Mouse (Mus musculus) left cerebral cortex, postnatal 10 days (tissue): ENCODE measurements around the gene St3gal3. TPM values are rescaled to one million over a fixed set of nuclear protein-coding genes. Genes with fewer than 3 reads are reported as not detected.

Source experiments
- DNase-seq, 2 experiments: peaks; one replicate each; pipeline ENCODE4 v3.0.0; 2021 to 2022; ENCODE audit warnings: low spot score in 2 of 2, mixed read lengths in 1 of 2; ENCODE audit errors: extremely low spot score in 1 of 2
- intact Hi-C: fragments of 180-260 bp; cut with DNase I; formaldehyde crosslinking; loops from one replicate; pipeline ENCODE4 v1.15.1; 2025
- total RNA-seq, 2 experiments: library from RNA; stranded (reverse); gene quantifications; 2 replicates each; pipeline ENCODE4 v1.2.3; 2021

The St3gal3 gene
- total RNA-seq, 2 experiments from 2014 or later: 36.8 to 40.2 TPM

DNA sequence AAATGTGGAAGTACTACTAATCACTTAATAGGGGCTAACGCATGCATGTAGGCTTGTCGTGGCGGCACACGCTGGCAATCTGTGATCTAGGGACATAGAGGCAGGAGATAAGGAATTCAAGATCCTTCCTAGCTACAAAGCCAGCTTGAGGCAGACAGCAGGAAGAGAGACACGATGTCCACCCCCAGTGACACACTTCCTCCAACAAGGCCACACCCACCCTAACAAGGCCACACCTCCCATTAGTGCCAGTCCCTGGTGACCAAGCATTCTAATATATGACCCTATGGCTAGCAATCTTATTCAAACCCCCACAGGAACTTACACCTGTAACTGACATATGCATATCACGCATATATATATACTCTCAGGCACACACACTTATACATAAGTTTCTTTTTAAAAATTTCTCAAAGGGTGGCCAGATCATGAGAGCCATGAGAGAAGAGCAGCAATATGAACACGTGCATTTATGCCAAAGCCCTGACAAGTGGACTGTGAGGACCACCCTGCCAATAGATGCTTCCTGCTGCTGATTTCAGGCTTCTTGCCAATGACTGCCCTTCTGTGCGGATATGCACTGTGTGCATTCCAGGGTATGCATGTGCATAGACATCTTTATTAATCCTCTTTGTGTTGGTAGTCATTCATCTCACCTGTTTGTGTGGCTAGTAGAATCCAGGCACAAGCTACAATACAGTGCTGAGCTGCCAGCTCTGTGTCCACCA, 34.9 kb downstream of the St3gal3 start:
- DNase-seq: no peak
- intact Hi-C loops: no loop called here

DNA sequence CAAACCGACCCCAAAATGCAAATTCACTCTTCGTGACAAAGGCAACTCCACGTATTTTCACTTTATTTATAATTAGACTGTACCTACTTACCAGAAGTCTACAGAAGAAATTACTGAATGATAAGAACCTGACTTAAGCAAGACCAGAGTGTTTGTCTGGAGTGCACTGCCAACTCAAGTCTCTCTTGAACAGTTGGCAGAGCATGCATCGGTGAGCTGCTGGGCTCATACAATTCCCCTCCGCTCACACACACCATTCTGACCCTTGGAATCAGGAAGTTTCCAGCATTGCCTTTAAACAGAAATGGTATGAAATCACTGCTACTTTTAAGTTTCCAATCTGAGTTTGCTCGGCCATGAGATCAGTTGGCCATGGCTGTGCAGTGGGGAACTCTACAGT, 36.1 kb downstream of the St3gal3 start:
- intact Hi-C loops: no loop called here
- DNase-seq: no peak

DNA sequence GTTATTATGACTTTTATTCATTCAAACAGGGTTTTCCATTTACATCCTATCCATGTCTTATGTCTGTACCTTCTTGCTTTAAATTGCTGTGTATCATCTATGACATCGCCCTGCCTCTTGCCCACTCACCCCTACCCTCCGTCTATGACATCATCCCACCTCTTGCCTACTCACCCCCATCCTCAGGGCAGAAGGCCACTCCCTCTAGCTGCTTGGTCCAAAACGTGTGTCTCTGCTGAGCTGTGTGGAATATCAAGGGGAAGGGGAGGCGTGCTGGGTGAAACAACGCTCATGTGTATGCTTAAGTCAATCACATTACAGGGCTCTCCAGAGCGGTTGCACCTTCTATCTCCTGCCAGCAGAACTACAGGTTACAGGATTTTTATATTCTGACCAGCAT, 38.6 kb downstream of the St3gal3 start:
- intact Hi-C loops: no loop called here
- DNase-seq: no peak

DNA sequence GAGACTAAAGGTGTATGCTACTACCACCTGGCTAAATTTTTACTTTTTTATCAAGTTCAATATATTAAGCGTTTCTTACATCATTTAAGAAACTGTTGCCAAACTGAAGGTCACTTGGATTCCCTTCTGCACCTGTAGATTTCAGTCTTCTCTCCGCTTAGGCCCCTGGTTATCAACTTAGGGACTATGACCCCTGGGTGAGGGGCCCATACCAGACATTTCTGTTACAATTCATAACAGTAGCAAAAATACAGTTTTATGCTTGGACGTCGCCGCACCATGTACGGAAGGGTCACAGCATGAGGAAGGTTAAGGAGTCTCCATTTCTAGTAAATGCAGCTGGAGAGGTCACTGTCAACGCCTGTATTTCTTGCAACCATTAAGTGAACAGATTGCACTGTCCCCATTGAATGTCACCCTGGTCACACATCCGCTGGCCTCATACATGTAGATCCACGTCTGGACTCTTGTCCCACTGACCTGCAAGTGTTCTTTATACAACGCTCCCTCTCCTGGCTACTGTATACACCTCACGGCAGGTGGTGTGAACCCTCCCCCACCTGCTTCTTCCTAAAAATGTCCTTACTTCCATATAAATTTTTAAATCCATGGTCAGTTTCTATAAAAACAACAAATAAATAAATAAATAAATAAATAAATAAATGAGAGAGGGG, 41.8 kb downstream of the St3gal3 start:
- intact Hi-C loops: no loop called here
- DNase-seq: no peak

DNA sequence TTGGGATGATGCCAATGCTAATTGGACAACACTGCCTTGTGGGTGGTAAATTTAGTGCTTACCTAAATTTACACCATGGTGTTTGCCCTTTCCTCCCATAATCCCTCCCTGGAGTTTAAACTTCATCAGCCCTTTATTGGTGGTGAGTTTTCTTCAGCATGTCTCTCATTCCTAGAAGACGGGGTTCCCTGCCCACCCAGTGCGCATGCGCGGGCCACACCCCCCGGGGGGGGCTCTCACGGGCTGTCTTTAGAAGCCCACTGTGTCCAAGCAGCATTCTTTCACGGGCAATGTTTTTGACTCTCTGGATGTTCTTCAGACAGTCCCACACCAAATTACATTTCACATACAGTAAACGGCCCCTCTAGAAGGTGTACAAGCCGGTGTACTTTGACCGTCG, 44.3 kb downstream of the St3gal3 start:
- intact Hi-C loops: no loop called here
- DNase-seq: no peak

DNA sequence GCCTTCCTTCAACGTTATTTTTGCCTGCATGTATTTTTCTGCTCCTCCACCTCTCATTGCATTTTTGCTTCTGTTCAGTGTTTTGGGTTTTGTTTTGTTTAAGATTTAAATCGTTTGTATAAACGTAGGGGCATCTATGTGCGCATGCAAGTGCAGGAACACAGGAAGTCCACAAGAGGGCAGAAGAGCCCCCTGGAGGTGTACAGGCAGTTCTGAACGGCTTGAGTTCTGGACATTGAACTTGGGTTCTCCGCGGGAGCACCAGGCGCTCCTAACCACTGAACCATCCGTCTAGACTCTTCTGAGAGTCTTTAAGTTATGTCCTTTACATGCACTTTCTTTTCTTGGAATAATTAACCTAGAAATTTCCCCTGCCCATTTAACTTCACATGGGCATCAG, 44.8 kb downstream of the St3gal3 start:
- peak in 1 of 2 experiments; percentile 47 for DNase-seq
- intact Hi-C loops: loop anchor here (5.0 to 10.0 kb wide), 2 partner anchors 202 to 385 kb away; partner anchors contain the start of gene Ptprf

DNA sequence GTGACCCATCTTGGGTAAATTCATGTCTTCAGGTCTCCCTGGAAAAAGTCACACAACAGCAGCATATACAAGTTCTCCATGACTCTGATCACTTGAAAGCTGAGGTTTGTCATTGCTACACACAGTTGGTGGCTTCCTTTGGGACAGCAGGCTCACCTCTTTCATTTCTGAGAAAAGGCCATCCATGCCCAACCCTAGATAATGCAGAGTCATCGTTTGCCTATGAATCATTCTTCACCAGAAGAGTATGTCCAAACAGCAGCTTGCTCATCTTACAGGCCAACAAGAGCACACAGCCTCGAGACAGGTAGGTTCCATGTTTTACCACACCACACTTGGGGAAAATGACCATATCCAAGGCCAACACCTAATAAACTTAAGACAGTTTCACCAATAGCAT, 45.9 kb downstream of the St3gal3 start:
- intact Hi-C loops: loop anchor here (5.0 to 10.0 kb wide), 2 partner anchors 204 to 384 kb away; partner anchors contain the start of gene Ptprf
- no peak for DNase-seq

DNA sequence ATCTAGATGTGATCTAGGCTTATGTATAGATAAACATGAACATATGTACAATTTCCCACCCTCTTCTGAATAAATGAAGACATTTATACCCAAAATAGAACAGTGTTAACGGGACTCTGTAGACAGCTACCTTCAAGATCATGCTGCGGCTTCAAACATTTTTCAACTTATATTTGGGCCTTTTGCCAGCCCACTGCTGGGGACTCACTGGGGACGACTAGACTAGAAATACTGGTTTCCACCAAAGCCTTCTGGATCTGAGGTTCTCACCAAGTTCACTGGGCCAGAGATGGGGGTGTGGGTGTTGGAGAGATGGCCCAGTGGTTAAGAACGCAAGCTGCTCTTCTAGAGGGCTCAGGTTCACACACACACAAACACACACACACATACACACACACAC, 49.7 kb downstream of the St3gal3 start:
- no peak for DNase-seq
- intact Hi-C loops: loop anchor here (5.0 to 10.0 kb wide), 2 partner anchors 207 to 380 kb away; partner anchors contain the start of gene Ptprf

DNA sequence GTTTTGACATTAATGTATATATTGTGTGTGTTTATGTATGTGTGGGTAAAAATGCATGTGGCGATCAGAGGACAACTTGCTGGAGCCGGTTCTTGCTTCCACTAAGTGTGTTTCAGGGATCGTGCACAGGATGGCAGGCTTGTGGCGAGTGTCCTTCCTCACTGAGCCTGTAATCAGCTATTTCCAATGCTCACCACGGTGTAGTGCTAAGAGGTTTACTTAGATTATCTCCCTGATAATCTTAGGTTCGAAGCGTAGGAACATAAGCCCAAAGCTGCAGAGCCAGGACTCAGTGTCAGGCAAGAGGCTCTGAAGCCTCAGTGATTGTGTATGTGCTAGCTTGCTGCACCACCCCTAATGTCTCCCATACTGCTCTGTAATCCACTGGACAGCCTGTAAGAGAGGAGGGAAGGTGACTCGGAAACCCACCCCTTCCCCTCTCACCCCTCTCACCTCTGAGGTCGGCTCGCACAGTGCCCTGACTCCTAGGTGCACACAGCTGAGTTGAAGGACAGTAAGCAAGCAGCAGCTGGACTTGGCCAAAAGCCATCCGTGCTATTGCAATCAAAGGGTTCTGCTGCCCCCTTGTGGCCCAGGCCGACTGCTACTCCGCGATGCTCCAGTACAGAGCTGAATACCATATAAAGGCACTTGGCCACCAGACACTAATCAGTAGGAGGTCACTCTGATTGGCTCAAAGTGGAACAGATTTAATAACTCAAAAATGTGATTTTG, 51.3 kb downstream of the St3gal3 start:
- intact Hi-C loops: loop anchor here (1.0 to 10.0 kb wide), 5 partner anchors 155 to 379 kb away; partner anchors contain the start of genes B4galt2 and Slc6a9
- peak; percentile 91 to 93 for DNase-seq

DNA sequence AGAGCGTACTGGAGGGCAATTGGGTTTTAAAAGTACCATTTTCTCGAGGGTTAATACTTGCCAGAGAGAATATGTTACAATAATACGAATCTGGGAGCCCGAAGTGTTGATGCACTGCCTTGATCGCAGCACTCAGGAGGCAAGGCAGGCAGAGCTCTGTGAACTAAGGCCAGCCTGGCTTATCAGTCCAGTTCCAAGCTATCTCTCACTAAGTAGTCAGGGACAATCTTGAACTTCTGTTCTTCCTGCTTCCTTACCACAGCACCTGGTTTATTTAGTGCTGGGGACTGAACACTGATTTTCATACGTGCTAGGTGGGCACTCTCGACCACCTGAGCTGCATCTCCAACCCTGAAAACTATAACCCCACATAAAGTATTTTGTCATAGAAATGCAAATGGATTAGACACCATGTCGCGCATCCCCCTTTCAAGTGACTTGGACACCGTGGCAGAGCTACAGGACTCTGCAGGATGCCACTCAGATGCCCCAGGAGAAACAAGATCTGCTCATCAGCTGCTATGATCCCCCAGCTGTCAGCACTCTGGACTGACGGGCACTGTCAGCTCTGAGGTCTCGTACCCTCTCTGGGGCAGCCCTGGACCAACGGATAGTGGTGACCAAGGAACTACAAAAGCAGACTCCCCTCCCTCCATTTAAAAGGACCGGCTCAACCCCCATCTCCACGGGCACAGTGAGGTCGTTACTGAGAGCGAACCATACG, 52.9 kb downstream of the St3gal3 start:
- intact Hi-C loops: loop anchor here (5.0 to 10.0 kb wide), 4 partner anchors 199 to 377 kb away; partner anchors contain the start of genes B4galt2 and Slc6a9
- DNase-seq: no peak

DNA sequence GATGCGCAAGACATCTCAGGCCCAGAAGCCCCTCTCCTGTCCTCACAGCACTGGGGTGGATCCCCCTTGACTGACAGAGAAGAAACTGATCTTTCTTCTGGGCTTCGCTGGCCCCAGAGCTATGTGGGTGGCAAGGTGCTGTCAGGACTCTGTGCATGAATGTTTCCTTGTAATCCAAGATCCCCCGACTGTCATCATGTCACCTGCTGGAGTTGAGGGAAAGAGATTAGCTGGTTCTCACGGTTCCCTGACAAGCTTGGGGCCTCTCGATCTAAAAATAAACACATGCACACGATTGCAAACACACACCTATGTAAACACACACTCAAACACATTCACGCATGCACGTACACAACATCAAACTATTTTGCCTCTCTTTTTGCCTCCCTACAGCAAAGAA, 54.2 kb downstream of the St3gal3 start:
- intact Hi-C loops: loop anchor here (5.0 to 10.0 kb wide), 4 partner anchors 198 to 376 kb away; partner anchors contain the start of genes B4galt2 and Slc6a9

DNA sequence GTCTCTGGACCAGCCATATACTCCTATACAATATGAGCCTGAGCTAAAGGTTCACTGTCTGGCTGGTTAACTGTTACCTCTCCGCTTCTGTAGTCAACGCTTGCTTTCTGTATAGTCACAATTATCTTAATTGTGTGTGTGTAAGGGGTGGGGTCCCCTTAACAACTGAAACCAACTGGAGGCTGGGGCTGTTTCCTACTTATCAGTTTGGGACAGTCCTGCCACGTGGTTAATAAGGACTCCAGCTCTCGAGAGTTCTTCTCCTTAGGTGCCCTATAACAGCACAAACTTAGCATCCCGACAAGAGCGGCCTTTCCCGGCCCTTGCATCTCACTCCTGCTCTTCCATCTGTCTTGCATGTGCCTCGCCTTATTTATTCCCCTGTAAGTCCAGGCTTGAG, 55.5 kb downstream of the St3gal3 start:
- DNase-seq: no peak

More for the DNA sequence above, 54.2 kb downstream of the St3gal3 start:
- DNase-seq: no peak

DNA sequence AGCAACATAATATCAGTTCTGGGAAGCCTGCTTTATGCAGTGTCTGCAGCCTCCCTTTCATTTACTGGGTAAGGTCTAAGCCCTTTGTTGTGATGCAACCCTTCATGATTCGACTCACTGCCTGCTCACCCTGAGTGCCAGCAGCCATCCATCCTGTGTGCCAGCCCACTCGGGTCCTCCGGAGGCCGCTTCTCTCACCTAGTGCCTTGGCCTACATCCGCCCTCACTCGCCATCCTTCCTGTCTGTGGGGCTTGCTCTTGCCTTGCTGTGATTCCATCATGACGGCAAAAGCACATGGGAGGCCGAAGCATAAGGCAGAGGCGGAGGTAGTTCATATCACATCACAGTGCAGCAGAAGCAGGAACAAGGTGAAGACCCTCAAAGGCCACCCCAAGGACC, 56.1 kb downstream of the St3gal3 start:
- DNase-seq: no peak
- intact Hi-C loops: no loop called here

More for the DNA sequence above, 55.5 kb downstream of the St3gal3 start:
- intact Hi-C loops: no loop called here

DNA sequence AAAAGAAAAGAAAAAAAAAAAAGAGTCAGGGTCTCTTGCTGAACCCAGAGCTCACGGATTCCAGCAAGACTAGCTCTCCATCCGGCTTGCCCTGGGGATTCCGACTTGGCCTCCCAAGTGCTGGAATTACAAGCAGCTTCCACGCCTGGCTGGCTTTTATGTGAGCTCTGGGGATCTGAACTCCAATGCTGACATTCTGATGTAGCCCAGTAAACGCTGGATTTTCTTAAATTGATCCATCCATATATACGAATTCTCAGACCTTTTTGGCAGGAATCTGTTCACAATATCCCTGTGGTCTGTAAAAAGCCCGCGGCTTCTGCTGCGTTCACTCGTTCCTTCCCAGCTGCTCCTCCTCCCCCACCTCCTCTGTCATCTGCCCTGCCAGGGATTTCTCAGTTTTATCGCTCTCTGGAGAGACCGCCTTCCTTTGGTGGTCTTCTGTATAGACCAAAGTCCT, 57.4 kb downstream of the St3gal3 start:
- intact Hi-C loops: no loop called here
- DNase-seq: no peak

DNA sequence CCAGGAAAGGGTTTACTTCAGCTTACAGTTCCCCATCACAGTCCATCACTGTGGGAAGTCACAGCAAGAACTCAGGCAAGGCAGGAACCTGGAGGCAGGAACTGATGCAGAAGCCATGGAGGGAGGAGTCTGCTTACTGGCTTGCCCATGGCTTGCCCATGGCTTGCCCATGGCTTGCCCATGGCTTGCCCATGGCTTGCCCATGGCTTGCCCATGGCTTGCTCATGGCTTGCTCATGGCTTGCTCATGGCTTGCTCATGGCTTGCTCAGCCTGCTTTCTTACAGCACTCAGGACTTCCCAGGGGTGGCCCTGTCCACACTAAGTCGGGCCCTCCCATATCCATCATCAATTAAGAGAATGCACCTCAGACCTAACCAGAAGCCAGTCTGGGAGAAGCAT, 58.1 kb downstream of the St3gal3 start:
- DNase-seq: no peak
- intact Hi-C loops: no loop called here

DNA sequence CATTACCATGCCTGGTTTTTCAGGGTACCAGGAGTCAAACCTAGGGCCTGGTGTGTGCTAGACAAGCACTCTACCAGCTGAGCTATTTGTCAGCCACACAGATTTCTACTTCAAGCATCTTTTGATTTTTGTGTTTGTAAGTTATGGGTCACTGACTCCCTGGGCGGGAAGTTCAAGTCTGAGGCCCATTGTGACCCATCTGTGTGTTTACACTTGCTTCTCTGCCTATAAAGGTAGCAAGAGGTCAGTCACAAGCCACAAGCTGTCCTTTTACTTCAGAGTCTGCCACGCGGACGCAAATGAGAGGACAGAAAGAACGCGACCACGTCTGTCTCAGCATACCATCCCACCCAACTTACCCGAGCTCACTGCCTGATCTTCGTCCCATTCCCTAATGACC, 59.4 kb downstream of the St3gal3 start:
- DNase-seq: no peak
- intact Hi-C loops: no loop called here

DNA sequence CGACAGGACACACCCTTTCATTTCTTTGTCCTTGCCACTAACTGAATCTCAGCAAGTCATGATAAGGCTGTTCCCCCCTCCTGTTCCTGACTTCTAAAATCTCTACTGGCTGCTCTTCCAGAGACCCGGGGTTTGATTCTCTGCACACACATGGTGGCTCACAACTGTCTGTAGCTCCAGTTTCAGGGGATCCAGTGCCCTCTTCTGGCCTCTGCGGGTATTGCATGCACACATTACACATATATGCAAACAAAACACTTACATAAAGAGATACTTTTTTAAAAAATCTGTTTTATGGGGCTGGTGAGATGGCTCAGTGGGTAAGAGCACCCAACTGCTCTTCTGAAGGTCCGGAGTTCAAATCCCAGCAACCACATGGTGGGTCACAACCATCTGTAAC, 60.5 kb downstream of the St3gal3 start:
- DNase-seq: no peak
- intact Hi-C loops: no loop called here

DNA sequence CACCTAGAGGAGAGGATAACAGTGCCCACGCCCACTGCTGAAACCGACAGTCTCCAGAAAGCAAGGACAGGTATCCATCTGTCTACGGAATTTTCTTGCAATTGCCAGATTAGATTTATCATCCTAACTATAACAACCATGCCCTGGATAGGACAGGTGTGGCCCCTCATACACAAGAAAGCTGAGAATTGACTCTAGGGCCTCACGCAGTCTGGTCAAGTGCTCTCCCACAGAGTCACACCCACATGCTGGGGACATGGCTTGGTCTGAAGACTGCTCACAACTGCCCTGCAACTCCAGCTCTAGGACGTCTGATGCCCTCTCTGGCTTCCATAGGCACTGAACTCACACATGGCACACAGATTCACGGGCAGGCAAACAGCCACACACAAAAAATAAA, 61.6 kb downstream of the St3gal3 start:
- intact Hi-C loops: no loop called here

DNA sequence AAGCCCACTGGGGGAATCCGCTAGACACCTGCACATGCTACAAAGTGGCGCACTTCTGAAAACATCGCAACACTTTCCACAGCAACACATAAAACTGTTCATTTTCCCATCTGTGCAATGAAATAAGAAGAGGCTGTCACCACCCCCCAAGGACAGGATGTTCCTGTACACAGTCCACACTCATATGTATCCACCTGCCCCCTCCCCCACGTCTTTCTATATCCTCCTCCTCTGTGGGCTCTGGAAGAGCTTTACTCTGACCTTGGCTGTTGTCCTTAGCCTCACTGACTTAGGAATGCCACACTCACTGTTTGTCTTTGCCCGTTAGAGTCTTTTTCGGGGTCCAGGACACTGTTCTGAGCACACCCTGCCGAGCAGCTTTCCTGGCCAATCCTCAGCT, 62.8 kb downstream of the St3gal3 start:
- DNase-seq: no peak
- intact Hi-C loops: no loop called here

More for the DNA sequence above, 61.6 kb downstream of the St3gal3 start:
- DNase-seq: no peak
